Mouse (Mus musculus) splenic B cell, adult 2 months (primary cell): ENCODE data around the gene Olfr819.
"Not testable (repeated sequence)": the region's sequence is repeated elsewhere in the genome, so short reads cannot be mapped to it uniquely, and the experiment has no call there.

Source experiments
- DNase-seq: peaks from one replicate; pipeline ENCODE4 v3.0.0-alpha.2; 2011; ENCODE audit warnings: low read depth, low spot score
- H3K27me3 ChIP-seq: 2 replicates; pipeline ENCODE4 v1.6.1; 2012; ENCODE audit warnings: mild to moderate bottlenecking, low read length, moderate library complexity, mixed read lengths; ENCODE audit not compliant: control insufficient read depth, poor library complexity, insufficient read depth, severe bottlenecking
- H3K36me3 ChIP-seq: 2 replicates; pipeline ENCODE4 v1.6.1; 2012; ENCODE audit warnings: mild to moderate bottlenecking, low read length, moderate library complexity, mixed read lengths; ENCODE audit not compliant: control insufficient read depth, poor library complexity, insufficient read depth, severe bottlenecking

Gene Olfr819

DNA sequence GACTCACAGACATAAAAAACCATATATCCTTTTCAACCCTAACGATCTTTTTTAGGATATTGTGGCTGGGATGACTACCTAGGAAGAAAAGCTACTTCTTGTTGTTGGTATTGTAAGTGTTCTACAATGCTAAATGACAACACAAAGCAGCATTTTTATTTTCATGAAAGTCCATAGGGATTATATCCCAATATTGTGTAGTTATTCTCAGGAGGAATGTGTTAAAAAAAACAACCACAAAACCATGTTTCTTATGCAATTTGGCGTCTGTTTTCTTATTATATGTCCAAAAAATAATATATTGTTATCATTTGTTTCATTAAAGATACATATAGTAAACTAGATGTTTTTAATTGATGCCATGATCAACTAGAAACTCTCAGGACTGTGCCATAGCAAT, at the start of gene Olfr819:
Olfr819 (minus strand) TSS at position 101 of the 400 bp plus-strand sequence.
- not testable (repeated sequence) for DNase-seq, H3K36me3 ChIP-seq, H3K27me3 ChIP-seq

GRCm38 (mm10) chr10:130012321-130012720, 45.3 kb upstream of the Olfr819 start, which contains the start of gene Olfr820:
TSS of gene Olfr820 (plus strand) at chr10:130012621.
- no peak for DNase-seq

DNA sequence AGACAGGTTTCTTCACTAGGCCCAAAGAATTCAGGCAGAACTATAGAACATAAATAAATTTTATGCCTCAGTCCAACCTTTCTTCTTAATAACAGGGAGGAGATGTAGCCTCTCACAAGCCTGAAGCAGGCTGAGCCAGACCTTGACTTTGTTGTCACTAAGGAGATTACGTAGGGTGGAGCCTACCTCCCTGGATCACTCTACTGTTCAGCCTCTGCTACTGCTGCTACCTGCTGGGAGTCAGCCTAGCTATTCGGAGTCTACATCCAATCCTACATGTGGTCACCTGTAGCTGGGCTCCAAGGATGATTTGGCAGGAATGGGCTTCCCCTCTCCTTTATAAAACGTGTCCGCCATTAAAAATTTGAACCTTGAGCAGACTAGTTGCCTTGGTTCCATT, 38.3 kb upstream of the Olfr819 start:
- DNase-seq, H3K27me3 ChIP-seq, H3K36me3 ChIP-seq: not testable (repeated sequence)

More at GRCm38 (mm10) chr10:130012321-130012720, 45.3 kb upstream of the Olfr819 start, which contains the start of gene Olfr820:
- H3K27me3 ChIP-seq = no peaks in the 10 kb centered on the region
- no peaks in the 10 kb centered on the region for H3K36me3 ChIP-seq

DNA sequence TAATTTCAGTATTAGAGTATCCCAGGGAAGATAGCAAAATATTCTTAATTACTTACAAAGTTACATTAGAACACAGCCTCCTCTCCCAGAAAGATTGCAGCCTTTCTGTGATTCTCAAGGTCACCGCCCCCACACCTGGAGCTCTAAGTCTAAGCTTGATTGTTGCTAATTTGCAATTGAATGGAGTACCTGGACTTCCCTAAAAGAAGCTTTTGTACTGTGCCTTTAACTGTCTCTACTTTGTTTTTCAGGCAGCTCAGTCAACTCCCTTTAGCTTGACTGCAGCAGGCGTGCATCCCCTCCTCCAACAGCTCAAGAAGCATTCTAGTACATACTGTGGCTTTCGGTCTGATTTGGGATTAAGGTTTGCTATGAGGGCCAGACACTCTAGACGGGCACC, 37.0 kb upstream of the Olfr819 start:
- H3K27me3 ChIP-seq, DNase-seq, H3K36me3 ChIP-seq: not testable (repeated sequence)

DNA sequence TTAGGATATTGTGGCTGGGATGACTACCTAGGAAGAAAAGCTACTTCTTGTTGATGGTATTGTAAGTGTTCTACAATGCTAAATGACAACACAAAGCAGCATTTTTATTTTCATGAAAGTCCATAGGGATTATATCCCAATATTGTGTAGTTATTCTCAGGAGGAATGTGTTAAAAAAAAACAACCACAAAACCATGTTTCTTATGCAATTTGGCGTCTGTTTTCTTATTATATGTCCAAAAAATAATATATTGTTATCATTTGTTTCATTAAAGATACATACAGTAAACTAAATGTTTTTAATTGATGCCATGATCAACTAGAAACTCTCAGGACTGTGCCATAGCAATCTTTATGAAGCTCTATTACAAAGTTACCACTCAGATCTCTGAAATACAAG, 17.9 kb upstream of the Olfr819 start, which contains the start of gene Gm10310:
Gm10310 (minus strand) TSS at position 101 of the 400 bp plus-strand sequence.
- not testable (repeated sequence) for DNase-seq, H3K36me3 ChIP-seq, H3K27me3 ChIP-seq

DNA sequence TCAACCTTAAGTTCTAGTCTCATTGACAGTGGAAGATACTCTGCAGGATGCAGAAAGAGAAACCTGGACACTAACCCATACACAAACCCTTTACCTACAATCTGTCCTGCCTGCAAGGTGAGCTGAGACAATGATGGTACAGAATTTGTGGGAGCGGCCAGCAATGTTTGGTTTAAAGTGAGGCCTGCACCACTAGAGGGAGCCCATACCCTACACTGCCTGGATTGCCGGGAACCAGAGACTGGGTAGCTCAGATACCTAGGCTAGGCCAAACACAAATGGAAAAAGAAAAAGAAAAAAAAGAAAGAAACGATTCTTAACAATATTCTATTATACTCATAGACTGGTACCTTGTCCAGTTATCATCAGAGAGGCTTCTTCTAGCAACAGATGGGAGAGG, 14.8 kb upstream of the Olfr819 start:
- H3K27me3 ChIP-seq, DNase-seq: not testable (repeated sequence)

DNA sequence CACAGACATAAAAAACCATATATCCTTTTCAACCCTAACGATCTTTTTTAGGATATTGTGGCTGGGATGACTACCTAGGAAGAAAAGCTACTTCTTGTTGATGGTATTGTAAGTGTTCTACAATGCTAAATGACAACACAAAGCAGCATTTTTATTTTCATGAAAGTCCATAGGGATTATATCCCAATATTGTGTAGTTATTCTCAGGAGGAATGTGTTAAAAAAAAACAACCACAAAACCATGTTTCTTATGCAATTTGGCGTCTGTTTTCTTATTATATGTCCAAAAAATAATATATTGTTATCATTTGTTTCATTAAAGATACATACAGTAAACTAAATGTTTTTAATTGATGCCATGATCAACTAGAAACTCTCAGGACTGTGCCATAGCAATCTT, 9.0 kb upstream of the Olfr819 start, which contains the start of gene Olfr247:
Olfr247 (minus strand) TSS at position 101 of the 400 bp plus-strand sequence.
- not testable (repeated sequence) for DNase-seq, H3K27me3 ChIP-seq, H3K36me3 ChIP-seq

More for the DNA sequence above, 14.8 kb upstream of the Olfr819 start:
- not testable (repeated sequence) for H3K36me3 ChIP-seq

- DNase-seq, H3K27me3 ChIP-seq: not testable (repeated sequence)
Measured at GRCm38 (mm10) chr10:129972994-129973393, 5.9 kb upstream of the Olfr819 start.

DNA sequence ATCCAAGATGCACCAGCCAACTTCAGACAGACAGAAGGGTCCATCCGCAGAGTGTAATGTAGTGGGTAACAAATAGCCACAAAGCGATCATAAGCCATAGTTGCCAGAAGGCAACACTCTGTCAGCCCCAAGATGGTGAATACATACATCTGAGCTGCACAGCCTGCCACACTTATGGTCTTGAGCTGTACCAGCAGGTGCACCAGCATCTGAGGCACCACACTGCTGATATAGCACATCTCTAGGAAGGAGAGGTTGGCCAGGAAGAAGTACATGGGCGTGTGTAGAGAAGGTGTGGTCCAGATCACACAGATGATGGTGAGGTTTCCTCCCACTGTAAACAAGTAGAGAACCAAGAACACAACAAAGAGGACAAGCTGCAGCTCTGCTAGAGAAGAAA, 834 bp downstream of the Olfr819 start:
- H3K27me3 ChIP-seq = not testable (repeated sequence)

More at GRCm38 (mm10) chr10:129972994-129973393, 5.9 kb upstream of the Olfr819 start:
- H3K36me3 ChIP-seq = not testable (repeated sequence)

GRCm38 (mm10) chr10:129949000-129949399, 18.1 kb downstream of the Olfr819 start, which contains the start of gene Olfr818:
TSS of gene Olfr818 (minus strand) at chr10:129949100.
- no peaks in the 10 kb centered on the region for H3K36me3 ChIP-seq
- no peak for DNase-seq
- H3K27me3 ChIP-seq = no peaks in the 10 kb centered on the region

More for the DNA sequence above, 834 bp downstream of the Olfr819 start:
- not testable (repeated sequence) for H3K36me3 ChIP-seq, DNase-seq

DNA sequence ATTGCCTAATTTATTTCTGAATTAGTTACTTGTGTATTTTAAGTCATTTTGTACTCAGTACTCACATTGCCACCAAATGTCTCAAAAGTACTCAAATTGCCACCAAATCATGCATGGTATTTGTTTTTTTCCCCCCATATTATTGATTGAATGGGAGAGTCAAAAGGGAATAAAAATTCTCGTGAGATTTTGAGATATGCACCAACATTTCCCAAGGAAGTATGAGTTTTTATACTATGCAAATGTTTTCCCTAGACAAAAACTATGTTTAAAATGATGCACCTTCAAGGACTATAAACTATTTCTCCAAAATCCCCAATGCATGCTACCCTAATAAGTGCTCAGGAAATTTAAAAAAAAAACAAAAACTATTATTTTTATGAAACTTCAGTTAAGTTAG, 51.6 kb downstream of the Olfr819 start, which contains the start of gene Olfr816:
Olfr816 (minus strand) TSS at position 101 of the 400 bp plus-strand sequence.
- Histone ChIP-seq H3K36me3 (no peaks in the 10 kb centered on the region), H3K27me3 (no peaks in the 10 kb centered on the region)
- no peak for DNase-seq
